Comparison of ENCODE assay signal across 25 mouse cellular contexts in genomic region chr9:46235596-46235648, GRCm38 (mm10). TPM values are rescaled to one million over a fixed set of nuclear protein-coding genes. Genes with fewer than 3 reads are reported as not detected.
DNase-seq lines count a peak whose midpoint lies in the region; ATAC-seq lines count a peak whose summit lies in the region.
"Had no signal": no experiment of that assay in that cellular context is flagged by ENCODE, and none has a peak within 500 bp of the region (broad histone marks: within the 10 kb centered on the region; RNA-seq: fewer than 3 reads in every experiment).

Gene Apoc3, minus strand, starts transcription at chr9:46235636.

- H3K4me2 ChIP-seq in liver, embryonic 12.5 days, result no peak within 1 kb of the TSS
- no peak within 1 kb of the TSS for H3K4me2 ChIP-seq in liver, embryonic 11.5 days
- no peak within 1 kb of the TSS for H3K4me2 ChIP-seq in liver, embryonic 15.5 days
- no peak within 1 kb of the TSS for H3K4me2 ChIP-seq in neural tube, embryonic 15.5 days
- H3K4me2 ChIP-seq: embryonic facial prominence, embryonic 12.5 days; forebrain, embryonic 12.5 days had no signal

- no peak within 1 kb of the TSS for H3K9ac ChIP-seq in liver, embryonic 12.5 days
- no peak within 1 kb of the TSS for H3K9ac ChIP-seq in liver, embryonic 11.5 days (ENCODE audit: low read depth, low read length)
- H3K9ac ChIP-seq in liver, embryonic 15.5 days, result no peak within 1 kb of the TSS
- no peak within 1 kb of the TSS for H3K9ac ChIP-seq in neural tube, embryonic 15.5 days (replicated peaks)
- H3K9ac ChIP-seq: embryonic facial prominence, embryonic 12.5 days; forebrain, embryonic 12.5 days had no signal

- no peaks in the 10 kb centered on the region for H3K36me3 ChIP-seq in liver, embryonic 12.5 days
- H3K36me3 ChIP-seq in liver, embryonic 11.5 days (ENCODE audit: control insufficient read depth, insufficient read depth, low read length), result no peaks in the 10 kb centered on the region
- no peaks in the 10 kb centered on the region for H3K36me3 ChIP-seq in liver, embryonic 15.5 days (replicated peaks)
- no peaks in the 10 kb centered on the region for H3K36me3 ChIP-seq in neural tube, embryonic 15.5 days
- H3K36me3 ChIP-seq: embryonic facial prominence, embryonic 12.5 days; forebrain, embryonic 12.5 days; heart, embryonic 10.5 days; midbrain, embryonic 10.5 days had no signal

- H3K4me1 ChIP-seq in liver, embryonic 12.5 days, result peaks cover 27% of the 10 kb centered on the region
- H3K4me1 ChIP-seq in liver, embryonic 11.5 days (replicated peaks; ENCODE audit: control insufficient read depth, insufficient read depth, low read length), result peaks cover 5% of the 10 kb centered on the region; the same call in 1 of the 2 replicates
- peaks cover 19% of the 10 kb centered on the region for H3K4me1 ChIP-seq in liver, embryonic 15.5 days (replicated peaks)
- peaks cover 5% of the 10 kb centered on the region for H3K4me1 ChIP-seq in neural tube, embryonic 15.5 days

- H3K9me3 ChIP-seq in liver, embryonic 12.5 days (replicated peaks), result no peaks in the 10 kb centered on the region
- no peaks in the 10 kb centered on the region for H3K9me3 ChIP-seq in liver, embryonic 11.5 days (ENCODE audit: control insufficient read depth, low read length)
- no peaks in the 10 kb centered on the region for H3K9me3 ChIP-seq in liver, embryonic 15.5 days (replicated peaks)
- no peaks in the 10 kb centered on the region for H3K9me3 ChIP-seq in neural tube, embryonic 15.5 days (replicated peaks)
- H3K9me3 ChIP-seq: embryonic facial prominence, embryonic 12.5 days; forebrain, embryonic 12.5 days; heart, embryonic 10.5 days; midbrain, embryonic 10.5 days had no signal

- ATAC-seq in liver, embryonic 12.5 days, result no peak
- ATAC-seq in liver, embryonic 11.5 days (replicated peaks; ENCODE audit: low FRiP score), result no peak
- ATAC-seq in liver, embryonic 15.5 days (ENCODE audit: insufficient read depth), result no peak
- no peak for ATAC-seq in neural tube, embryonic 15.5 days (ENCODE audit: low FRiP score)
- ATAC-seq: hindbrain, postnatal 0 days had no signal

- no peak within 1 kb of the TSS for H3K4me3 ChIP-seq in liver, embryonic 12.5 days
- no peak within 1 kb of the TSS for H3K4me3 ChIP-seq in liver, embryonic 11.5 days (ENCODE audit: low read depth, low read length)
- H3K4me3 ChIP-seq in liver, embryonic 15.5 days (replicated peaks), result no peak within 1 kb of the TSS
- no peak within 1 kb of the TSS for H3K4me3 ChIP-seq in neural tube, embryonic 15.5 days (replicated peaks)
- H3K4me3 ChIP-seq: embryonic facial prominence, embryonic 12.5 days; forebrain, embryonic 12.5 days; heart, embryonic 10.5 days; layer of hippocampus, adult 2 months; midbrain, embryonic 10.5 days had no signal

- H3K27ac ChIP-seq in liver, embryonic 12.5 days, result 0 out of 2 replicates have a peak within 1 kb of the TSS, but pooled peaks have one; percentile 18
- H3K27ac ChIP-seq in liver, embryonic 11.5 days (ENCODE audit: low read depth, low read length), result no peak within 1 kb of the TSS
- H3K27ac ChIP-seq in liver, embryonic 15.5 days (replicated peaks), result 0 out of 2 replicates have a peak within 1 kb of the TSS, but pooled peaks have one; percentile 43
- no peak within 1 kb of the TSS for H3K27ac ChIP-seq in neural tube, embryonic 15.5 days (replicated peaks)
- H3K27ac ChIP-seq: embryonic facial prominence, embryonic 12.5 days; forebrain, embryonic 12.5 days; heart, embryonic 10.5 days; hindbrain, postnatal 0 days; layer of hippocampus, adult 2 months; midbrain, embryonic 10.5 days had no signal

- H3K27me3 ChIP-seq in liver, embryonic 12.5 days (replicated peaks), result peaks cover 18% of the 10 kb centered on the region
- no peaks in the 10 kb centered on the region; the same call in none of the 2 replicates for H3K27me3 ChIP-seq in liver, embryonic 11.5 days (replicated peaks; ENCODE audit: control insufficient read depth, insufficient read depth, low read length)
- no peaks in the 10 kb centered on the region; the same call in 1 of the 2 replicates for H3K27me3 ChIP-seq in liver, embryonic 15.5 days
- H3K27me3 ChIP-seq in neural tube, embryonic 15.5 days (replicated peaks), result no peaks in the 10 kb centered on the region
- H3K27me3 ChIP-seq: embryonic facial prominence, embryonic 12.5 days had no signal

- no peak for DNase-seq in adrenal gland, postnatal 10 days
- no peak for DNase-seq in adrenal gland, adult 2 months
- DNase-seq in liver, embryonic 11.5 days (ENCODE audit: low spot score), result no peak
- DNase-seq in right cerebral cortex, postnatal 10 days (ENCODE audit: low spot score in 2 of 2), result no peak
- DNase-seq: cerebellum, postnatal 14 days; layer of hippocampus, postnatal 36 days; lung, adult 18-20 months; lung, postnatal 10 days; right cerebral cortex, adult 18-20 months; thymus, postnatal 14 days had no signal

RNA-seq across cellular contexts. Expression of gene Apoc3, which starts in this region (rescaled TPM):
- 10 to 100 TPM; 25.1 to 63.1 TPM for total RNA-seq in adrenal gland, postnatal 10 days (2021)
- 10 to 100 TPM in 1 of 2 experiments, 1 to 10 TPM in 1; 4.6 to 20.4 TPM for total RNA-seq in adrenal gland, adult 2 months (2021)
- 4.8 and 6.1 TPM in 2 replicates for polyA plus RNA-seq in adrenal gland, adult 2 months (2012; rRNA removed)
- polyA plus RNA-seq in liver, embryonic 12.5 days (2016; fragmentation: Nextera tagmentation; extraction: Ambion mirVana), result 2.1 and 2.4 TPM in 2 replicates
- polyA plus RNA-seq in liver, embryonic 11.5 days (2014; fragmentation: Nextera tagmentation; extraction: Ambion mirVana), result 1.4 and 4.2 TPM in 2 replicates
- 6.6 and 6.8 TPM in 2 replicates for polyA plus RNA-seq in liver, embryonic 15.5 days (2015; fragmentation: Nextera tagmentation; extraction: Ambion mirVana)
- 0.77 TPM in 1 of 2 replicates, not detected in the other for polyA plus RNA-seq in neural tube, embryonic 15.5 days (2015; fragmentation: Nextera tagmentation; extraction: Ambion mirVana)
- total RNA-seq: granulocyte monocyte progenitor cell, adult 5-6 weeks; hematopoietic stem cell, adult 5-6 weeks; hindbrain, postnatal 0 days; left cerebral cortex, postnatal 10 days; midbrain, postnatal 0 days had no signal
- polyA plus RNA-seq: embryonic facial prominence, embryonic 12.5 days; forebrain, embryonic 12.5 days; heart, embryonic 10.5 days; hindbrain, postnatal 0 days; limb, embryonic 11.5 days; midbrain, embryonic 10.5 days; midbrain, postnatal 0 days; neural tube, embryonic 14.5 days had no signal

Comparison
In these comparisons a context has a peak if more than half of its experiments do, and no peak if none do; other contexts are left out.
1. H3K27ac ChIP-seq: peak in liver, embryonic 12.5 days (single experiment) and liver, embryonic 15.5 days (single experiment); none in liver, embryonic 11.5 days (single experiment) and neural tube, embryonic 15.5 days (single experiment).